In genomic region chr16:84583773-84584229, GRCm38 (mm10) we compare ENCODE assay signal across 11 mouse cellular contexts.
DNase-seq lines count a peak whose midpoint lies in the region; ATAC-seq lines count a peak whose summit lies in the region.
"Had no signal": no experiment of that assay in that cellular context is flagged by ENCODE, and none has a peak within 500 bp of the region (broad histone marks: within the 10 kb centered on the region; RNA-seq: fewer than 3 reads in every experiment).

No protein-coding gene starts in this region.

- H3K4me3 ChIP-seq in forebrain, embryonic 12.5 days (replicated peaks), result no peak overlapping the region
- H3K4me3 ChIP-seq: intestine, embryonic 15.5 days had no signal

- H3K4me1 ChIP-seq in forebrain, embryonic 12.5 days, result no peaks in the 10 kb centered on the region
- H3K4me1 ChIP-seq: intestine, embryonic 15.5 days had no signal

- no peak overlapping the region for H3K27ac ChIP-seq in forebrain, embryonic 12.5 days
- H3K27ac ChIP-seq: intestine, embryonic 15.5 days had no signal

- ATAC-seq in monocyte, adult 5-6 weeks (replicated peaks; ENCODE audit: insufficient number of reproducible peaks, low FRiP score, low TSS enrichment, poor library complexity, severe bottlenecking), result peak; percentile 85
- no peak for ATAC-seq in forebrain, embryonic 12.5 days (ENCODE audit: low FRiP score)
- ATAC-seq: intestine, embryonic 15.5 days; midbrain, embryonic 16.5 days had no signal

- no peaks in the 10 kb centered on the region for H3K27me3 ChIP-seq in forebrain, embryonic 12.5 days
- H3K27me3 ChIP-seq: intestine, embryonic 15.5 days had no signal

- H3K4me2 ChIP-seq in forebrain, embryonic 12.5 days, result no peak overlapping the region
- H3K4me2 ChIP-seq: intestine, embryonic 15.5 days had no signal

- DNase-seq in lung, postnatal 36 days, result peak; percentile 22
- DNase-seq in lung, adult 18-20 months, result no peak
- DNase-seq in c-Kit-positive CD71-negative TER-119-negative erythroid progenitor cells, embryonic 14.5 days (ENCODE audit: low read depth), result peak; percentile 28
- DNase-seq in thymus, postnatal 4 days, result peak; percentile 56
- no peak for DNase-seq in gastrocnemius, adult 18-20 months (ENCODE audit: low spot score)
- no peak for DNase-seq in embryo, embryonic 9.5 days (ENCODE audit: extremely low spot score)
- DNase-seq: adrenal gland, postnatal 14 days had no signal

- H3K9ac ChIP-seq in forebrain, embryonic 12.5 days, result no peak overlapping the region
- H3K9ac ChIP-seq: intestine, embryonic 15.5 days had no signal

- no peaks in the 10 kb centered on the region for H3K36me3 ChIP-seq in forebrain, embryonic 12.5 days (replicated peaks)
- H3K36me3 ChIP-seq: intestine, embryonic 15.5 days had no signal

- 91% methylated on average over 19 of the region's 19 CpGs for WGBS in forebrain, embryonic 12.5 days

- no peaks in the 10 kb centered on the region for H3K9me3 ChIP-seq in forebrain, embryonic 12.5 days
- H3K9me3 ChIP-seq: intestine, embryonic 15.5 days had no signal

Comparison
In these comparisons a context has a peak if more than half of its experiments do, and no peak if none do; other contexts are left out.
1. DNase-seq: peak in lung, postnatal 36 days (single experiment), c-Kit-positive CD71-negative TER-119-negative erythroid progenitor cells, embryonic 14.5 days (single experiment) and thymus, postnatal 4 days (single experiment); none in lung, adult 18-20 months (0 of 2), gastrocnemius, adult 18-20 months (single experiment) and embryo, embryonic 9.5 days (single experiment).